20 mouse cellular contexts compared by ENCODE assay signal in the genomic region with DNA sequence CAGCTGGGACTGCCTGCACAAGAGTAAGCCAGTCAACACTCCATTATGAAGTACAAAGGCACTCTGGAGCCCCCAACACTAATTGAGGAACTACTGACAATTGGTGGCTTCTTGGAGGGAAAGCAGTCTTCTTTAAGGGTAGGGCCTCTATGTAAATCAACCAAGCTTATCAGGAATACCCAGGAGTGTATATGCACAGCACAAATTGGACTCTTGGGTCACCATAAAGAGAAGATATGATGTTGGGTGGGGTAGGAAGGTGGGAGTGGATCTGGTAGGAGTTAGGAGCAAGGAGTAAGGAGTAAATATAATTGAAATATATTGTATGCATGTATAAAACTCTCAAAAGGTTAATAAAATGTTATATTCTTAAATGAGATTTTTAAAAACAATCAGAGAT.
"Had no signal": no experiment of that assay in that cellular context is flagged by ENCODE, and none has a peak within 500 bp of the region (broad histone marks: within the 10 kb centered on the region; RNA-seq: fewer than 3 reads in every experiment).

No protein-coding gene starts in this region.

- H3K27ac ChIP-seq: limb, embryonic 12.5 days; limb, embryonic 15.5 days; midbrain, embryonic 10.5 days; midbrain, embryonic 13.5 days; stomach, postnatal 0 days had no signal

- H3K4me1 ChIP-seq: limb, embryonic 12.5 days; limb, embryonic 15.5 days; megakaryocyte, embryonic 14.5 days; midbrain, embryonic 10.5 days; midbrain, embryonic 13.5 days had no signal

- H3K9me3 ChIP-seq: limb, embryonic 12.5 days; limb, embryonic 15.5 days; midbrain, embryonic 10.5 days; midbrain, embryonic 13.5 days had no signal

- H3K36me3 ChIP-seq: limb, embryonic 12.5 days; limb, embryonic 15.5 days; midbrain, embryonic 10.5 days; midbrain, embryonic 13.5 days had no signal

- H3K27me3 ChIP-seq: limb, embryonic 12.5 days; limb, embryonic 15.5 days; megakaryocyte, embryonic 14.5 days; midbrain, embryonic 13.5 days had no signal

- H3K9ac ChIP-seq: limb, embryonic 12.5 days; limb, embryonic 15.5 days; lung, embryonic 14.5 days; midbrain, embryonic 13.5 days had no signal

- DNase-seq: kidney, adult 11 months; kidney, adult 8-10 months; kidney, postnatal 14 days; kidney, postnatal 4 days; left cerebral cortex, postnatal 4 days; lung, embryonic 14.5 days; right cerebral cortex, adult 18-20 months; right cerebral cortex, postnatal 14 days; right cerebral cortex, postnatal 4 days; thymus, adult 2 months; thymus, postnatal 14 days; thymus, postnatal 4 days had no signal

- ATAC-seq: lung, postnatal 0 days; midbrain, embryonic 13.5 days; midbrain, embryonic 16.5 days had no signal

- H3K4me2 ChIP-seq: limb, embryonic 12.5 days; limb, embryonic 15.5 days; lung, embryonic 14.5 days; midbrain, embryonic 13.5 days had no signal

- H3K4me3 ChIP-seq: limb, embryonic 12.5 days; limb, embryonic 15.5 days; megakaryocyte, embryonic 14.5 days; midbrain, embryonic 10.5 days; midbrain, embryonic 13.5 days had no signal
